Mouse (Mus musculus) cerebellum, adult (tissue): ENCODE measurements at regions not wholly inside any gene's neighbourhood (a gene's known extent, or its start where the extent isn't known, plus 50 kb on each side); places are given as distances from the start of the nearest gene placed in this dataset.

Experiments used
- ATAC-seq: cut with Nextera tagmentation; 2 replicates; pipeline ENCODE4 v1.9.2; 2017; ENCODE audit warnings: mild to moderate bottlenecking, moderate library complexity, mixed read lengths; ENCODE audit not compliant: insufficient number of reproducible peaks, low FRiP score, low TSS enrichment

DNA sequence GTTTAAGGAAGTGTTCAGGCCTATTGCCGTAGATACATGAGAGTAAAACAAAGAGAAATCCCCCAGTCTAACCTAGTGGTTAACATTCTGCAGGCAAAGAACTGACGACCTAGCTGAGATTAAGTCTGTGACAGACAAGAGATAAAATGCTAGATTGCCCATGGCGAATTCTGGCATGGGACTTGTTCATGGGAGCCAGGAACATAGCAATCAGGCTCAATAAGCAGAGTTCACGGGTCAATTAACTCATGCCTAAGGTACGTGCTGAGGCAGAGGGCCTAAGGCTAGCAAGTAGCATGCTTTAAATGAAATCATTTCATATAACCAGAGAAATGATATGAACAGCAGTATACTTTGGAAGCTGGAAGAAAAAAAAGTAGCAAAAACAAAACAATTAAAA lies 1119.2 kb upstream of the Adgrl2 start:
- no peak for ATAC-seq

DNA sequence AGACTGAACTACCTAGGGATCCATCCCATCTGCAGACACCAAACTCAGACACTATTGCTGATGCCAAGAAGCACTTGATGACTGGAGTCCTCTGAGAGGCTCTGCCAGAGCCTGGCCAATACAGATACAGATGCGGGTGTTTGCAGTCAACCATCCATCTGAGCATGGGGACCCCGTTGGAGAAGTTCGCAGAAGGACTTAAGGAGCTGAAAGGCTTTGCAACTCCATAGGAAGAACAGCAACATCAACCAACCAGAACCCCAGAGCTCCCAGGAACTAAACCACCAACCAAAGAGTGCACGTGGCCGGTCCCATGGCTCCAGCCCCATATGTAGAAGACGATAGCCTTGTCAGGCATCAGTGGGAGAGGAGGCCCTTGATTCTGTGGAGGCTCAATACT lies 1121.9 kb upstream of the Adgrl2 start:
- ATAC-seq = no peak

DNA sequence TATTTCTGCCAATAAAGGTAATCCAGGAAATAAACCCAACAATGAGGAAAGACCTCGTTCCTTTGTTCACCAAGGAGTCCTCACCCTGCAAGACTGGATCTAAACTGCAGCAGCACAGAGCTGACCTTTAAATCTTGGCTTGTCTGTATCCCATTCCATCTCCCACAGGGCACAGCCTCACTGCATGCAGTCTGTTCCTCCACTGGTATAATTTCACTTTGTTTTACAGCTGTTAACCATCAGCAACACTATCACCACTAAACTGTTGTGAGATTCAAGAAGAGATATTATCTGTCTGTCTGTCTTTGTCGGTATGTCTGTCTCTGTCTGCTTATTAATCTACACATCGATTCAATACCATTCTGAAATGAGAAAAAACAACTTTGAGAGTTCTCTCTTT lies 1129.5 kb upstream of the Adgrl2 start:
- ATAC-seq = no peak

DNA sequence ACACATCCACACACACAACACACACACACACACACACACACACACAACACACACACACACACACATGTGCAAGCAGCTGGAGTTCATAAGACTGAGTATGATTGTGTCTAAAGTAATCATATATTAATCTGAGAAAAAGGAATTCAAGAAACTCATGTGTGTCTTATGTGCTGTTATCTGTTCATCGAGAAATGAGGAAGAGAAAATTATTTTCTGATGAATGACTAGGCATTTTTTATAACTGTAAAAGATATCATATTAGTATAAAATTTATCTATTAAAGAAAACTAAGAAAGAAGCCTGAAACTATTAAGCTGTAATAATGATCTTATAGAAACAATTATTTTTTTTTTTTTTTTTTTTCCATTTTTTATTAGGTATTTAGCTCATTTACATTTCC lies 1156.3 kb upstream of the Adgrl2 start:
- no peak for ATAC-seq

DNA sequence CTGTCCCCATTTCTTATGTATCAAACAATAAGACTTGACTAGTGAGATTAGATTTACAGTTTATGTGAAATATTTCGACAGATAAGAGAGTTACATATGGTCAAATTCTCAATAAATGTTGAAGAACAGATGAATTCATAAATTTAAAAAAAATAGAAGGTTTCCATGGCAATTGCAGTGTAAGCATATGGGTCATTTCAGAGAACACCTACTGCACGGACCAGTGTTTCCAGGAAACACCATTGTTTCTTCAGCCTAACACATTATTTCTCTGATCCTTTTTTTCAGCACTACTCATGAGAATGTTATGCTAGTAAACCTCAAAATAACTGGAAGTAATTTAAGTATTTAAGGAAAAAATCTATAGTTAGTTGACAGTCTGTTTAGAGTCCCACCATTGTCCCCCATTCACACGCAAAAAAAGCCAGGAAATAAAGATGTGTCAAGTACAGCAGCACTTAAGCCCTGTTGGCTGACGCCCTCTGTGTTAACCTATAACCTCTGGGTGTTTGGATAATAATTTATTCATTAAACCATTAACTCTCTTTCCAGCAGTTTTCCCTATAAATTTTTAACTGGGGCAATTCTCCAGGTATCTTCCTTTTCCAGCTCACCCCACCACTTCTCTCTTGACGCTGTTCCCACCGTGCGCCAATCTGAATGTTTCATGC lies 1160.9 kb upstream of the Adgrl2 start:
- no peak for ATAC-seq

DNA sequence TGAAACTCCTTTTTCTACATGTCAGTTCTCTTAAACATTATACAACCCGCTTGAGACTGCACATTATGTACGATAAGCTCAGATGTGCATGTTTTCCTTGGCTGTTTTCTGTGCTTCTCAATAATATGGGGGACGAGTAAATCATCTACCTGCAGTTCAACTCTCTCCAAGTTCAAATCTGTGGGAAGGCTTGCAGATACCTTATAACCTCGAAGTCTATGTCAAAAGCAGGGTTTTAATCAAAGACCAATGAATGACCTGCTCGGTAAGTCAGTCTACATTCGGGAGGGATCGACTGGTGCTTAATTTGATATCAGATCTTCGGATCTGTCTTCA lies 1161.4 kb upstream of the Adgrl2 start:
- no peak for ATAC-seq

DNA sequence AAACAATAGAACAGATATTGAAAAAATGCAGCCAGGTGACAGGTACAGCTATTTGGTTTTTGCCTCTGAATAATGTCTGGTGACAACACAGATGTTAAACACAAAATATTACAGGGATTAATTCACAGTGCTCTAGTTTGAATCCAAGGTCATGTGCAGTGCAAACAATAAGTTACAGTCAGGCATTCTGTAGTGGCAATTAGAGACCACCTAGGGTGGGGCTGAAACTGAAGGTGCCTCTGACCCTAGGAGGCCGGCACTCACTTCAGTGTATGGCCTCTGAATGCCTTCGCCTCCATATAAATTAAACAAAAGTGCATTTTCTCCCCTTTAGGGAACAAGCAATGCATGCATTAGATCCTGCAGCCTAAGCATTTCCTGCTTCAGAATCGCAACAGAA lies 1162.5 kb upstream of the Adgrl2 start:
- ATAC-seq = no peak

DNA sequence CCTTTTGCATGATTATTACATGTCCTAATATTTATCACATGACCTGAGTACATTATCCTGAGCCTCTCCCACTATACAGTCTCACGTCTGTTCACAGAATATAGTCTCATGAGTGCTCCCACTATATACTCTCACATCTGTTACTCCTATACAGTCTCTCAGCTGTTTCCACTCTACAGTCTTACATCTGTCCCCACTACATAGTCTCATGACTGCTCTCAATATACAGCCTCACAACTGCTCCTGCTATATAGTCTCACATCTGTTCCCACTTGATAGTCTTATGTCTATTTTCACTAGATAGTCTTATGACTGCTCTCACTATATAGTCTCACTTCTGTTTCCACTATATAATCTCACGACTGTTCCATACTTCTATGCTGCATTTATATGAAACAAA lies 1195.5 kb upstream of the Adgrl2 start:
- no peak for ATAC-seq

DNA sequence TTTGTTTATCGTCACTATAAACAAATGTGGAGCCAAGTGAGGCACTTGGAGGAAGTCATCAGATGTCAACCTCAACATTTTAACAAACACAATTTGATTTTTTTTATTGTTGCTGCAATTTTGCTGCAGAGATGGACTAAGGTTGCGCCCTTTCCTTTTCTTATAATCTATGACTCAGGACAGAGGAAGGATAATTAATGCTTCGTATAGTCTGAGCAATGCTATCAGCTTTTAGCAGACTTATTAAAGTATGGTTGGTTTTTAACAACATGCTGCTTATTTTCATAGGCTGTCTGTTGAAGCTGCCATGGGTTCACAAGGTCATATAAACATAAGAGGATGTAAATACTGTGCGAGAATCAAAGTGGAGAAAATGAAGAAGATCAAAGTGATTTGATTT lies 1202.8 kb upstream of the Adgrl2 start:
- no peak for ATAC-seq

DNA sequence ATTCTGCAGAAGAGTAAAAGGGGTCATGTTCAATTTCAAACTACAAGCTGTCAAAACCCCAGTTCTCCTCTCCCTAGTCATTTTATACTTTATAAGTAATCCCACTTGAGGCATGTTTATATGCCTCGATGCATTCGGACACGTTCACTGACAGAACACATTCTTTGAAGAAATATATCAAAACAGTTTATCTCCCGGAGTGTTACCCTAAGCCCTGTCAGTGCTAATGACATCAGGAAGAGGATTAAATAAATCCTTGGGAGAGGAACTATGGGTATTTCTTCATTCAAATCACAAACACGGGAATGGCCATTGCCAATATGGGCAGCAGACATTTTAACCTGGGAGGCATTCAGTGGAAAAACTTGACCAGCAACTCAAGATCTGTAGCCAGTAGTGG lies 1208.1 kb upstream of the Adgrl2 start:
- ATAC-seq = no peak

DNA sequence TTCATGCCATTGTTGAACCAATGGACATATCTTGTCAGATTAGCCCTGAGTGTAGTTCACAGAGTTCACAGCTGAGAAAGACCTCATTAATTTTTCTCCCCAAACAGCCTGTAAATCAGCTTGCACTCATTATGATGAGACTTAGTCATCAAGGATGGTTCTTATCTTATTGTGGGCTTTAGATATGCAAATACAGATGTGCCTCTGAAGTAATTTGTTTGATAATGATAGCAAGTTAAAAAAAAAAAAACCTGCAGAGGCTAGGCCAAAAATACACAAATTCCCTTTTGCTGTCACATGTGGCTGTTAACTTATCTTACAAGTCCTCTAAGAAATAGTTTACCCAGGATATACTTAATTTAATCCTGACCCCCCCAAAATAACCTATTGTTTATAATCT lies 1215.5 kb upstream of the Adgrl2 start:
- ATAC-seq = no peak

DNA sequence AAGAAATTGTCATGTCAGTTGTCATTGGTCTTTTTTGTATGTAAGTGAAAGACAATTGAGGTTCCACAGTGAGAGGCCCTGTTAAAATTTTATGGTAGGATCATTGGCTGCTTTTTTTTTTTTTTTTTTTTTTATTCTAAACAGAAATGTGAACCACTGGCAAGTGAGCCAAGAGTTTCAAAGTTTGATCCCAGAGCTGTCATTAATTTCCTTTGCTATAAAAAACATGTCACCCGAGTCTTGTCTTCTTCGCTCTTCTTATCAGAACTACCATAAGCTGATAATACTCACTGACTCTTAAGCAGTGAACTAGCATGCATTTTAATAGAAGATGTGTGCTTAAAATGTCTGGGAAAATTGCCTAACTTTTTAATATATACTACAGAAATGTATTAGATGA lies 1204.4 kb upstream of the Adgrl4 start:
- ATAC-seq = no peak

DNA sequence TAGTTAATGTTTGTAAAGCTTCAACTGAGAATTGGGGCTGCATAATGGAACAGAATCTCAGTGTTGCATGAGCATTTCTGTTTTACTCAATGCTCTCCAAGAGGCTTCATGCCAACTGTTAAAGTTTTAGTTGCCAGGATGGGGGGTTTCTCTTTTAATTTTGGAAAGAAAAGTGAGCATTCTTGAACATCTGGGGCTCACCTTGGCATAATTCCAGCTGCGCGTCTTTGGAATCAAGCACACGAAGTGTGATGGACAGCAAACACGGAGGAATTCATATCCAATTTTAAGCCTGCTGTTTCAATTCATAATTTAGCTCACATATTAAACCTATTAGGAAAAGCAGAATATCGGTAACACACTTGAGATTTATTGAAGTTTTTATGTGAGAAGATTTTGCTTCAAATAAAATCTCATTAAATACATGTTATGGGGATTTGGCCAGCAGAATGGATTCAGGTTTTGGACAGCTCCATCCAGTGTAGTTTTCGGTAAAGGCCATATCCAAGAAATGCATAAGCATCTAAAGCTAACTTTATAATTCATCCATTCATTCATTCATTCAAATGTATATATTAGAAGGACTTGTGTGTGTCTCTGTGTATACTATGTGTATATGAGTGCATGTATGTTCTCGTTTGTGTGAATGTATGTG lies 1200.6 kb upstream of the Adgrl4 start:
- ATAC-seq = no peak

DNA sequence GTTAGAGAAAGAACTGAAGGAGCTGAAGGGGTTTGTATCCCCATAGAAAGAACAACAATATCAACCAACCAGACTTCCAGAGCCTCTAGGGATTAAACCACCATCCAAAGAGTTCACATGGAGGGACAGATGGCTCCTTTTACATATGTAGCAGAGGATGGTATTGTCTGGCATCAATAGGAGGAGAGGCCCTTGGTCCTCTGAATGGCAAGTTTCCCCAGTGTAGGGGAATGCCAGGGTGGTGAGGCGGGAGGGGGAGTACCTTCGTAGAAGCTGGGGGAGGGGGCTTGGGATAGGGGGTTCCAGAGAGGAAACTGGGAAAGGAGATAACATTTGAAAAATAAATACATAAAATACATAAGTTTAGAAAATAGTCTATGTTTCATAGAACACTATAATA lies 1162.6 kb upstream of the Adgrl4 start:
- no peak for ATAC-seq

DNA sequence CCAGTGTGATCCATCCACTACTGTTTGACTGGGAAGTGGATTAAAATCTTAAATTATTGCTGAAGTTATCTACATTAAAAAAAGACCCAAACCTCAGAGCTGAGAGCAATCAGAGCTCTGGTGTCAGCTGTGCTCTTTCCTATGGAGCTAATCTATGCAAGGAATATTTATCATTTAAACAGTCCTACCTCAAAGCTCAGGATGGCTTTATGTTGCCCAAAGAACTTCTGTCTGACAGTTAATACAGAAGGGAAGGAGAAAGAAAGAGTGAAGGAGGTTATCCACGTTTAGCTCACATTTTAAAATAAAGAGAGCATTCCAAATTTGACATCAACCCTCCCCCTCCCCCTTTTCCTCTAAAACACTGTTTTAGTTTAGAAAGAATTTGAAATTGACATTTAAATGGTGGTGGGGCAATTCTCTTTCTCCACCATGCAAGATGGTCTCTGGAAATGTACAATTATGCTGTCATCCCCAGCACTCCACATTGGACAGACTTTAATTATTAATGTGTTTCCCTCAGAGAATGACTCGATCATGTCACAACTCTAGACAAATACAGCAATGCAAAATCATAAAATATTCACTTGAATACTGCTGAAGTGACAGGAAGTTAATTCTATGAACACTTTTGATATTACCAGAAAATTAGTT lies 1141.5 kb upstream of the Adgrl4 start:
- ATAC-seq = no peak

DNA sequence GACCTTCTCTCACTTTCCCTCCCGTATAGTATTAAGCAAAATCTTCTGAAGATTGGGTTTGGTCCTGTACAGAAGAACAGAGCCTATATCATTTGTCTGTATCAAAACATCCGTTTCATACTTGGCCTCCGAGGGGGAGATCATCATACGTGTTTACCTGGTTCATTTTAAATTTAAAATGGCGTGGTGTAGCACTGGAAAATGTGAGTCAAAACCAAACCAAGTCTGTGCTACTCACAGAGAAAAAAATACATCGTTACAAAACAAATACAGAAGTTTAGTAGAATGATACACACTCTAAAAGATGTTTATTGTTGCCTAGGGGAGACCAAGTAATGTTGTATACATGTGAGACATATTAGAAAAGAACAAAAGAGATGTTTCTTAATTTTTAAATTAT lies 1108.9 kb upstream of the Adgrl4 start:
- ATAC-seq = no peak

DNA sequence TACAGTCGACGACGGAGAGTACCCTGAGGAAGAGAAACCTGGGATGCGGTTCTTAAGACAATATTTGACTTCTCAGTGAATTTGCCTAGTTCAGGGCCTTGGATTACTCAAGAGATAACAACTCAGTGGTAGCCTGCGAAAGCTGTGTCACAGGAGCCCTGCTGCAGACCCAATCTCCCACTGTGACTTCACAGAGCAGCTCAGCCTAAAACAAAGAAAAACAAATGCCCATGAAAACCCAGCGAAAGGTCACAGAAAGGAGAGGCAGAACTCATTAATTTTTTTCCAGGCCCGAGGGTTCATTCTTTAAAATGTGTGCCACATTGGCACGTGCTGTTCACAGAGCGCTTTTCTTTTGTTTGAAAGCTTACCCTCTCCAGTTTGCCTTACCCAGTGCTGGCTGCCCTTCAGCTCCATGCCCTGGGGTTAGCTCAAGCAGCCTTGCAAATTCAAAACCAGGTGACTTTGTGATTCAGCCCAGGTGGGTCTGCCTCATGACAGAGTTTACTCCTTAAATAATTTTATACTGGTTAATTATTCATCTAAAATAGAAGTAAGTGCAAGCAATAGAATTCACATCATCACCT lies 1085.5 kb upstream of the Adgrl4 start:
- ATAC-seq = no peak

DNA sequence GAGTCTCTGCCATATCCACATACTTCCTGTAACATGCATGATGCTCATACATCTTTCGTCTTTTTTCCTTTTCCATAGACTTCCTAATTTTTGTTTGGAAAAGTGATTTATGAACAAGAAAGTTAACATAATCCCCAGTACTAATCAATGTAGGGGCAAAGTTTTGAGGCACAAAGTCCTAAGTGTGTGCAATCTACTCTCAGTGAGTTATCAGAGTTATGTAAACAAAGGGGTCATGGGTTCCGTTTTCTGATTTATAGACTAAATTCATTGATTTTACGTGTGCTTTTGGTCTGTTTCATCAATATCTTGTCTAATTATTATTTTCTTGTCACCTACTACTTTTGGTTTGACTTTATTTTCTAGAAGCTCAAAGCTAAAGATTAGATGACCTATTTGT lies 1071.9 kb upstream of the Adgrl4 start:
- ATAC-seq = no peak

DNA sequence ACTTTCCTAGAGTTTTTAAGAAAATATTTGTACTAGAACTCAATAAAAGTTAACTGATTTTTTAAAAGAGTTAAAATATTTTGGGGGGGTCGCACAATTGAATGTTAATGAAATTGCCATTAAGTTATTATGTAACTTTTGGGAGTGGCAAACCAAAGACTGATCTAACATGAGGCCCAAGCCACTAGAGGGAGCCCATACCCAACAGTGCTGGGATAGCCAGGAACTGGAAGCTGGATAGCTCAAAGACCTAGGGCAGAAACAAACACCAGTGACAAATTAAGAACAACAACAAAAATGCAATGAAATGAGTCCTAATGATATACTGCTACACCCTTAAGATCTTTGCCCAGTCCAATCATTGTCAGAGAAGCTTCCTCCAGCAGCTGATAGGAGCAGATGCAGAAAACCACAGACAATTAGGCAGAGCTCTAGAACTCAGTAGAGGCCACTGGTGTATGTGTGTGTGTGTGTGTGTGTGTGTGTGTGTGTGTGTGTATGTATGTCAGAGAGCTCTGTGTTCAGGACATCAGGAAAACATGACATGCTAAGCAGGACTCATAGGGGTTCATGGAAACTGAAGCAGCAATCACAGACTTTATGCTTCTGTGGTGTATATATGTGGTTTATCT lies 1052.6 kb upstream of the Adgrl4 start:
- no peak for ATAC-seq

DNA sequence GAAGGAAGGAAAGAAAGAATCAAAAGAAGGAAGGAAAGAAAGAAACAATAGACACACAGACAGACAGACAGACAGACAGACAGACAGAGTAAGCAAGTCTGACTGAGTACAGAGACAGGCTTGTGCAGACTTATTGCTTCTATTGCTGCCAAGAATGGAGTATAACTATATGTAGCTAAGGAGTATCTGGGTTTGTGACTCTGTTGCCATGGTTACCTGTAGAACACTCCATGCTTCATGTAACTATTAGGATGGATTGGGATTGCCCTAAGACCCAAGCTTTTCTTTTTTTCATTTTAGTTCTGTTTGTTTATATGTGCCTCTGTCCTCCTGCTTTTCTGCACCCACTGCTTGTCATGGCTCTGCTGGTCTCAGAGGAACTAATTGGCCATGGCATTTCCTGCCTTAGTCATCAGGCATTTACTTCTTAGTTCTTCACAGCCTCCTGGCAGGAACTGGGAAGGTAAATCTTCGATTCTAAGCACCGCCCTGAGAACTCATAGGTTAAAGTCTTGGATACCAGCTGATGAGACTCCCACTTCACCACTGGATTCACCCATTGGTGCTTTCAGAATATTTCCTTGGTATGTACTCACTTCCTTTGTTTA lies 1035.9 kb upstream of the Adgrl4 start:
- no peak for ATAC-seq

DNA sequence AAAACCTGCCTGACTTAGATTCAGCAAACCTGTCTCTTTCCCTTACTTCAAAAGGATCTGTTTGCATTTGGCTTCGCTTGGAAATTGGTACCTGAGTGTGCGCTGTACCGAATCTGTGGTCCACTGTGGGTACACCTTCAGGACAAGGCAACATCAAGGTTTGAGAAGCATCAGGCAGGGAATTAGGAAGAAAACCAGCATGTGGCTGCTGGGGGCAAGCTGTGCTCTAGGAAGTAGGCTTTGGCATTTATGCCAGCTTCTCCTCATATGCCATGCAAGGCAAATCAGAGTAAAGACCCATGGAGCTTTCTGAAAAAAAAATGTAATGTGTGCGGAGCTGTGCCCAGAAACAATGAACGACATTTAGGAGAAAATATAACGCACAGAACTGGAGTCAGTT lies 1031.6 kb upstream of the Adgrl4 start:
- ATAC-seq = peak; percentile 52; the same call in 1 of the 2 replicates
